Mouse (Mus musculus) urinary bladder, postnatal 14 days (tissue): Measurements from ENCODE around the gene Tnfrsf21.

Experiments
- DNase-seq: peaks from one replicate; pipeline ENCODE4 v3.0.0; 2021; ENCODE audit warnings: low spot score

Gene Tnfrsf21

GRCm38 (mm10) chr17:43076801-43077493 lies 60.6 kb downstream of the Tnfrsf21 start:
- peak; percentile 78 for DNase-seq

GRCm38 (mm10) chr17:43077540-43077939 lies 61.2 kb downstream of the Tnfrsf21 start:
- no peak for DNase-seq

GRCm38 (mm10) chr17:43081225-43081624 lies 64.9 kb downstream of the Tnfrsf21 start:
- DNase-seq = no peak

GRCm38 (mm10) chr17:43089496-43089895 lies 73.1 kb downstream of the Tnfrsf21 start:
- DNase-seq = no peak

GRCm38 (mm10) chr17:43090948-43091724 lies 74.8 kb downstream of the Tnfrsf21 start:
- DNase-seq = no peak

GRCm38 (mm10) chr17:43092280-43092995 lies 76.1 kb downstream of the Tnfrsf21 start:
- no peak for DNase-seq

- no peak for DNase-seq
These were observed 77.9 kb downstream of the Tnfrsf21 start for GRCm38 (mm10) chr17:43094285-43094684.

GRCm38 (mm10) chr17:43097101-43097688 lies 80.8 kb downstream of the Tnfrsf21 start:
- DNase-seq = no peak

- DNase-seq = no peak
These were observed 89.8 kb downstream of the Tnfrsf21 start for GRCm38 (mm10) chr17:43106108-43106507.

- DNase-seq = no peak
These were observed 91.0 kb downstream of the Tnfrsf21 start for GRCm38 (mm10) chr17:43107338-43107737.

- DNase-seq = no peak
These were observed 93.1 kb downstream of the Tnfrsf21 start for GRCm38 (mm10) chr17:43109501-43109900.

GRCm38 (mm10) chr17:43110168-43110885 lies 94.0 kb downstream of the Tnfrsf21 start:
- DNase-seq = no peak

- DNase-seq = no peak
These were observed 97.1 kb downstream of the Tnfrsf21 start for GRCm38 (mm10) chr17:43113391-43113984.

- no peak for DNase-seq
These were observed 97.8 kb downstream of the Tnfrsf21 start for GRCm38 (mm10) chr17:43114086-43114581.

- DNase-seq = no peak
These were observed 98.6 kb downstream of the Tnfrsf21 start for GRCm38 (mm10) chr17:43114926-43115325.

GRCm38 (mm10) chr17:43116748-43117147 lies 100.4 kb downstream of the Tnfrsf21 start:
- DNase-seq = no peak

- DNase-seq = peak; percentile 62
These were observed 103.1 kb downstream of the Tnfrsf21 start for GRCm38 (mm10) chr17:43119446-43119845.

- no peak for DNase-seq
These were observed 104.7 kb downstream of the Tnfrsf21 start for GRCm38 (mm10) chr17:43121096-43121495.

- DNase-seq = no peak
These were observed 112.0 kb downstream of the Tnfrsf21 start for GRCm38 (mm10) chr17:43128305-43128704.

- no peak for DNase-seq
These were observed 112.7 kb downstream of the Tnfrsf21 start for GRCm38 (mm10) chr17:43128908-43129533.
